Mouse (Mus musculus): Measurements from ENCODE around the gene Plbd2.

DNA sequence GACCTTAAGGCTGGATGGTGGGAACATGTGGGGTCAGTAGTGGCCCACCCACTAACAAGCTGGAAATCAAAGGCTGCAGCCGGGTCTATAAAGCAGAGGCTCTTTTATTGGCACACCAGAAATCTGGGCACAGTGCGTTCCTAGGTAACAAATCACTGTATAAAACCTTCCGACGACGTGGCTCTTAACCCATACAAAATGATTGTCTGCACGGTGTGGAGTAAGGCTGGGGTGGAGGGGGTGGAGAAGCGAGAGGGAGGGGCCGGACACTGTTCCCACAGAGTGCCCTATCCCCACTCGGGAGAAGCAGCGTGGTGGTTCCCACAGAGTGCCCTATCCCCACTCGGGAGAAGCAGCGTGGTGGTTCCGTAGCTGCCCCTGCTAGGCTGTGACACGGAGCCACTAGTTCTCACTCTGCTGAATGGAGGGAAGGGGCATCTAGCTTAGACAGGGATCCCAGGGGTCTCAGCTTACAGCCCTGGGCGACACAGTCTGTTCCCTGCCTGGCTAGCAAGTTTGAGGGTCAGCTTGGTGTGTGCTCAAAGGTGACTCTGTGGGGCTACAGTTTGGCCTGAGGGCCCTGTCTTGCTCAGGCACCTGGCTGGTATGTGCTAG is 30.8 kb upstream of the Plbd2 start:
- TF ChIP-seq CTCF (IDR thresholded peaks at IDR 0.05; ENCODE audit: extremely low read depth, insufficient read depth, insufficient read length, insufficient replicate concordance) (no peak), POLR2A (IDR thresholded peaks at IDR 0.05; ENCODE audit: low read depth, low read length) (no peak)
